Mouse (Mus musculus): ENCODE measurements at regions not wholly inside any gene's neighbourhood (a gene's known extent, or its start where the extent isn't known, plus 50 kb on each side); places are given as distances from the start of the nearest gene placed in this dataset.

GRCm38 (mm10) chr15:63171003-63171402, 674.0 kb downstream of the Gsdmc2 start:
- no peak for DNase-seq (ENCODE audit: low read depth)

- no peak for DNase-seq (ENCODE audit: low read depth)
Observed at GRCm38 (mm10) chr15:63170171-63170570, 674.8 kb downstream of the Gsdmc2 start.

- DNase-seq (ENCODE audit: low read depth) = peak; percentile 7
Observed at GRCm38 (mm10) chr15:63166411-63166810, 678.6 kb downstream of the Gsdmc2 start.

GRCm38 (mm10) chr15:63163550-63164279, 681.3 kb downstream of the Gsdmc2 start:
- peak; percentile 11 for DNase-seq (ENCODE audit: low read depth)

GRCm38 (mm10) chr15:63162881-63163549, 682.0 kb downstream of the Gsdmc2 start:
- DNase-seq (ENCODE audit: low read depth) = no peak

GRCm38 (mm10) chr15:63123123-63123688, 721.8 kb downstream of the Gsdmc2 start:
- no peak for DNase-seq (ENCODE audit: low read depth)

GRCm38 (mm10) chr15:63112918-63113317, 732.1 kb downstream of the Gsdmc2 start:
- DNase-seq (ENCODE audit: low read depth) = no peak

GRCm38 (mm10) chr15:63100093-63100492, 744.9 kb downstream of the Gsdmc2 start:
- DNase-seq (ENCODE audit: low read depth) = no peak

- no peak for DNase-seq (ENCODE audit: low read depth)
Observed at GRCm38 (mm10) chr15:63081972-63082371, 763.0 kb downstream of the Gsdmc2 start.

- peak; percentile 57 for DNase-seq (ENCODE audit: low read depth)
Observed at GRCm38 (mm10) chr15:63079825-63080224, 765.2 kb downstream of the Gsdmc2 start.

GRCm38 (mm10) chr15:63071921-63072320, 773.1 kb downstream of the Gsdmc2 start:
- DNase-seq (ENCODE audit: low read depth) = no peak

- no peak for DNase-seq (ENCODE audit: low read depth)
Observed at GRCm38 (mm10) chr15:63067126-63067525, 777.9 kb downstream of the Gsdmc2 start.

- DNase-seq (ENCODE audit: low read depth) = no peak
Observed at GRCm38 (mm10) chr15:63066020-63066439, 778.9 kb downstream of the Gsdmc2 start.

- DNase-seq (ENCODE audit: low read depth) = no peak
Observed at GRCm38 (mm10) chr15:63061891-63062290, 783.1 kb downstream of the Gsdmc2 start.

GRCm38 (mm10) chr15:63060826-63061225, 784.2 kb downstream of the Gsdmc2 start:
- no peak for DNase-seq (ENCODE audit: low read depth)

- DNase-seq (ENCODE audit: low read depth) = no peak
Observed at GRCm38 (mm10) chr15:63052570-63053255, 792.3 kb downstream of the Gsdmc2 start.

GRCm38 (mm10) chr15:63050033-63050432, 794.9 kb downstream of the Gsdmc2 start:
- DNase-seq (ENCODE audit: low read depth) = no peak

GRCm38 (mm10) chr15:63042367-63042766, 802.6 kb downstream of the Gsdmc2 start:
- DNase-seq (ENCODE audit: low read depth) = no peak

- no peak for DNase-seq (ENCODE audit: low read depth)
Observed at GRCm38 (mm10) chr15:63036241-63036640, 808.7 kb downstream of the Gsdmc2 start.

- DNase-seq (ENCODE audit: low read depth) = no peak
Observed at GRCm38 (mm10) chr15:63020826-63021225, 824.2 kb downstream of the Gsdmc2 start.

- no peak for DNase-seq (ENCODE audit: low read depth)
Observed at GRCm38 (mm10) chr15:63017966-63018365, 827.0 kb downstream of the Gsdmc2 start.

- DNase-seq (ENCODE audit: low read depth) = no peak
Observed at GRCm38 (mm10) chr15:63006471-63007228, 838.3 kb downstream of the Gsdmc2 start.
